Mouse (Mus musculus): ENCODE measurements at regions not wholly inside any gene's neighbourhood (a gene's known extent, or its start where the extent isn't known, plus 50 kb on each side); places are given as distances from the start of the nearest gene placed in this dataset.

- peak; percentile 64 for DNase-seq (ENCODE audit: low spot score)
Observed at GRCm38 (mm10) chr5:45121751-45122280, 322.3 kb upstream of the Ldb2 start.

GRCm38 (mm10) chr5:45119757-45120156 is 320.3 kb upstream of the Ldb2 start:
- DNase-seq (ENCODE audit: low spot score): no peak

- DNase-seq (ENCODE audit: low spot score): no peak
Observed at GRCm38 (mm10) chr5:45111246-45111645, 311.8 kb upstream of the Ldb2 start.

- peak; percentile 26 for DNase-seq (ENCODE audit: low spot score)
Observed at GRCm38 (mm10) chr5:45110797-45111196, 311.3 kb upstream of the Ldb2 start.

GRCm38 (mm10) chr5:45105236-45105816 is 305.8 kb upstream of the Ldb2 start:
- DNase-seq (ENCODE audit: low spot score): no peak

GRCm38 (mm10) chr5:45103763-45104428 is 304.4 kb upstream of the Ldb2 start:
- DNase-seq (ENCODE audit: low spot score): no peak

- DNase-seq (ENCODE audit: low spot score): no peak
Observed at GRCm38 (mm10) chr5:45102661-45103060, 303.2 kb upstream of the Ldb2 start.

GRCm38 (mm10) chr5:45101777-45102176 is 302.3 kb upstream of the Ldb2 start:
- DNase-seq (ENCODE audit: low spot score): no peak

- no peak for DNase-seq (ENCODE audit: low spot score)
Observed at GRCm38 (mm10) chr5:45099082-45099481, 299.6 kb upstream of the Ldb2 start.

- DNase-seq (ENCODE audit: low spot score): no peak
Observed at GRCm38 (mm10) chr5:45097941-45098340, 298.5 kb upstream of the Ldb2 start.

GRCm38 (mm10) chr5:45084741-45085140 is 285.3 kb upstream of the Ldb2 start:
- no peak for DNase-seq (ENCODE audit: low spot score)

- DNase-seq (ENCODE audit: low spot score): no peak
Observed at GRCm38 (mm10) chr5:45082601-45083000, 283.1 kb upstream of the Ldb2 start.

- DNase-seq (ENCODE audit: low spot score): no peak
Observed at GRCm38 (mm10) chr5:45076347-45076890, 276.9 kb upstream of the Ldb2 start.

- DNase-seq (ENCODE audit: low spot score): no peak
Observed at GRCm38 (mm10) chr5:45075195-45075594, 275.7 kb upstream of the Ldb2 start.

GRCm38 (mm10) chr5:45072529-45072928 is 273.0 kb upstream of the Ldb2 start:
- no peak for DNase-seq (ENCODE audit: low spot score)

GRCm38 (mm10) chr5:45065917-45066699 is 266.6 kb upstream of the Ldb2 start:
- peak; percentile 22 for DNase-seq (ENCODE audit: low spot score)

GRCm38 (mm10) chr5:45062567-45062966 is 263.1 kb upstream of the Ldb2 start:
- DNase-seq (ENCODE audit: low spot score): peak; percentile 6

- DNase-seq (ENCODE audit: low spot score): peak; percentile 13
Observed at GRCm38 (mm10) chr5:45055276-45055959, 255.9 kb upstream of the Ldb2 start.

GRCm38 (mm10) chr5:45049410-45049809 is 249.9 kb upstream of the Ldb2 start:
- DNase-seq (ENCODE audit: low spot score): peak; percentile 25

- DNase-seq (ENCODE audit: low spot score): no peak
Observed at GRCm38 (mm10) chr5:45042914-45043313, 243.4 kb upstream of the Ldb2 start.

- DNase-seq (ENCODE audit: low spot score): no peak
Observed at GRCm38 (mm10) chr5:45036430-45036829, 236.9 kb upstream of the Ldb2 start.

GRCm38 (mm10) chr5:45033146-45033545 is 233.7 kb upstream of the Ldb2 start:
- DNase-seq (ENCODE audit: low spot score): no peak

Measured in embryo, embryonic 10.5 days (tissue).